Mouse (Mus musculus) fat pad, adult 2 months (tissue): ENCODE data around the gene Fam207a.

Source experiments
- DNase-seq: peaks from one replicate; pipeline ENCODE4 v3.0.0-alpha.2; 2011; ENCODE audit warnings: low read depth, low spot score; ENCODE audit errors: extremely low read depth

Gene Fam207a

DNA sequence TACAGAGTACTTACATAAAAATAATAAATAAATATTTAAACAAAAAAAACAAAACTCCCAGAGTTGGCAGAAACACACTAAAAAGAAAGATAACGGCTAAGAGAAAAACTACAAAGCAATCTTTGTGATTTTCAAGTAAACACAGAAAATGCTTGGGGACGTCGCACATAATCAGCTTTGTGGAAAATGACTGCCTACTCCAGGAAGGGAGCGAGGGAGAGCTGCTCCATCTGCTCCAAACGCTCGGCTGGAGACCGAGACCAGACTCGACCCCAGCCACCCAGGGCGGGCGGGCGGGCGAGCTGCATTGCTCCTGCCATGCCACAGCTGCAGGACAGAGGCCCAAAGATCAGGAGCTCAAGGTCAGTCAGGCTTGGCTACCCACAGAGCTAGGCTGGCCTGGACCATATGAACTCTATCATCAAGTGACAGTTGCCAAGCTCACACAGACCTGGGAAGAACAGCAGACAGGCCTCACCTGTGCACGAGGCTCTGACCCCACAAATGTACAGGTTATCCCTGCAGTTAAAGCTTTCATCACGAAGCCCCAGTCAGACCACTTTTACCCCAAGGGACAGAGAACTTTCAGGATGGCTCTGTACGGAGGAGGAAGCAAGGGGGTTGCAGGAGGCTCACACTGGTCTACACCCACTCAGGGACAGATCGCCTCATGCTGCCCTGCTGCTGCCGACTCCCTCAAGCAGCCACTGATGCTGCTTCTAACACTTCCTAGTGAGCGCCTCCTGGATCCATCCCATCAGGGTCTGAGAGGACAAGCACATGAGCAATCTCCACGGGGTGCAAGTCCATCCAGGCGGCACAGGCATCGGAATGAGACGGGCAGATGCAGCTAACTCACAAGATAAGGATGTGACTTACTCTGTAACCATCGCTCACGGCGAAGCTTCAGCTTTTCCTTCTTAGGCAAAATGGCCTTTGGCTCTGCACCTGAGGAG is 12.3 kb downstream of the Fam207a start:
- DNase-seq: no peak

DNA sequence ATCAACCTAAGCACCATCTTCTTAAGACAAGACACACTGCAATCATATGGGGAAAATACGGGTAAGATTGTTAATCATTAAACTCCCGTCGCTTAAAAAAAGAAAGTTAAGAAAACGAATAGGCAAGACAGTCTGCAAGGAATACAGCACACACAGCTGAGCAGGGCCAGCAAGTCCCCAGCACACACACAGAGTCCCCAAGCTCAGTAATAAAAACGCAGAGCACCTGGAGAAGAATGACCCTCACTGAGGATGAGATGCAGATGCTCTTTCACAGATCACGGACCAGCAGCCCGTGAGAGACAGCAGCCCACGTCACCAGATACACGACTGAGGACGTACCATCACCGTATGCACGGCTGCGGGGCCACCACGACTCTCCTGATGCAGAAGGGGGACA is 14.9 kb downstream of the Fam207a start:
- DNase-seq: no peak

DNA sequence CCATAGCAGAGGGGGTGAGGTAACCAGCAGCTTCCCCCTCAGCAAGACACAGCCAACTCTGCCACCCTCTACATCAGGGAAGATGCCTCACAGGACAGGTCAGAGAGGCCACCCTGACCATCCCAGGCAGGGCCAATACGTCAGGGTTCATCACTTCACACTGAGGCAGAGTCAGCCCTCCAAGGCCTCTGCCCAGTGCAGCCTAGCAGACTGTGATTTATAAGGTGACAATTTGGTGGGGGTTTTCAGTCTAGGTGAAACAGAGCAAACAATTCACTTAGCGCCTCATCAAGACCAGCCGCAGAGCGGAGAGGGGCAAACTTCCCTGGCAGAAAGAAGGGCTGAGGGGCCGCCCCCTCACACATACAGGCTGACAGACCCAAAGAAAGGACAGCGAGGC is 17.3 kb downstream of the Fam207a start:
- no peak for DNase-seq

DNA sequence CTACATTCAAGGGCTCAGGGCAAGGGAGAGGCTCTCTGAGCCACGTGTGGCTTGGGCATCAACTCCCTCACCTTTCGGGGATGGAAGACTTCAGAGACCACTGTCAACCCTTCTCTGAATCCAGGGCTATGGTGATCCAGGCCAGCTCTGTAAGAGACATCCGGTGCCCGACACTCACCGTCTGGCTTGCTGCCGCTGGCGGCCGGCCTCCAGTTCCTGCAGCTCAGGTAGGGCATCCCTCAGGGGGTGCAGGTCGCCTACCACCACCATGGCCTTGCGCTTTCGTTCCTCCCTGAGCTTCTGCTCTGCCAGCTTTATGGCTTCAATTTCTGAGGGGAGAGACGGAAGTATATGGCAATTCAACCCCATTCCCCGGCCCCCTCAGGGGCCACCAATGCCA is 18.4 kb downstream of the Fam207a start:
- DNase-seq: no peak

DNA sequence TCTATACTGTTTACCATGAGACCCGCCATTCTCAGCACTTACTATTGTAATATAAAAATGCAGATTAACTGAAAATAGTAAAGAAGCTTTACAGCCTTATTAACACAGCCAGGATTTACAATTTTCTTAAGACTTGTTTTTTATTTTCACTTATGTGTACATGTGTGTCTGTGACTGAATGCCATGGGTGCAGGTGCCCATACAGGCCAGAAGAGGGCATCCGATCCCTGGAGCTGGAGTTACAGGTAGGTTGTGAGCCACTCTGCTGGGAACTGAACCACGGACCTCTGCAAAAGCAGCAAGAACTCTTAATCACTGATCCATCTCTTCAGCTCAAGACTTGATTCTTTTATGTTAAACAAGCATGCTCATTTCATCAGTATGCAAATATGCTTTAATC is 22.7 kb downstream of the Fam207a start:
- DNase-seq: no peak

DNA sequence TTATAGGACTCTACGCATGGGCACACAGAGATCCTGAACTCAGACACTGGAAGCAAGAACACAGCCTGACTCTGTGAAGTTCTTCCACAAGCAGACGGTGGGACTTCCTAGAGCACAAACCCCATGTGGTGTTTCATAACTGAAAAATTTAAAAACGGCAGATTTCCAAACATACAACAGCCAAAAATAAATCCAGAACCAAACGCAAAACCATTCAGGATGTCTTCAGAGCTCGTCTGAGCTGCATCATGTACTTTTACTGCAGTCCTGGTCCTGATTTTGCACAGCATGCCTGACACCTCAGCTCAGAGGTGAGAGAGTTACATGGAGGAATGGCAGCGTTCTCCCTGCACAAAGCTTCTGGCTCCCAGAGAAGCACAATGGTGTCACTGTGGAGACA is 24.0 kb downstream of the Fam207a start:
- no peak for DNase-seq

DNA sequence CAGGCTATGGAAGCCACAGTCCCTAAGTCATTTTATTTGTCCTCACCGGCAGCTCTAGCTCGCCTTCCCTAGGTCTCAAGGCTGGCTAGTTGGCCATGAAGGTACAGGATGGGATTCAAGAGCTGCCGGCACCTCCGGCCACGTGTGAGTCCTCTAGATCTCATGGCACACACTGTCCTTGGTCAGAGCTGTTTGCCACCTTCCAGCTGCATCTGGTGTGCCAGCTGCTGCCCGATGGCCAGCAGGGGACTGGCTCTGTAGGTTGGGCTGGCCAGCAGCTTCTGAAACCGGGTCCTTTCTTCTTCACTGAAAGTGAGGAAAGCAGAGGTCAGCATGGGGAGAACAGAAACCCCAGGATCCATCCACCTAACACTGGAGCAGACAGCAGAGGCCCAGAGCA is 27.4 kb downstream of the Fam207a start:
- no peak for DNase-seq

DNA sequence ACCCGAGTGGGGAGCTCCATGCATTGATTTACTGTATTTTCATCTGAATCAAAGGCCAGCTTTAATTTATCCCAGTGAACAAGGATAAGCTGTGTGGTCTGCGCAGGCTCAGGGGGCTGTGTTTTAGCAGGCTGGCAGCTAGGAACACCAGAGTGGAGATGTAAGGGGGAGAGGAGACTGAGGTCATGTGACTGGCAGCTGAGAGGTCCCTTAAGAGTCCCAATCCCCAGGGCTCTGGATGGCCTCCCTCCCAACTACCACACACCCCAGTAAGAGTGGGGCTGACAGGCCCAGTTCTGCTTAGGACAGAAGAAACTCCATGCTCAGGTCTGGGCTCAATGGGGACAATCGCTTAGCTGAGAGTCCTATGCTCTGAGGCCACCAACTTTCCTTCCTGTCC is 29.8 kb downstream of the Fam207a start:
- DNase-seq: no peak

DNA sequence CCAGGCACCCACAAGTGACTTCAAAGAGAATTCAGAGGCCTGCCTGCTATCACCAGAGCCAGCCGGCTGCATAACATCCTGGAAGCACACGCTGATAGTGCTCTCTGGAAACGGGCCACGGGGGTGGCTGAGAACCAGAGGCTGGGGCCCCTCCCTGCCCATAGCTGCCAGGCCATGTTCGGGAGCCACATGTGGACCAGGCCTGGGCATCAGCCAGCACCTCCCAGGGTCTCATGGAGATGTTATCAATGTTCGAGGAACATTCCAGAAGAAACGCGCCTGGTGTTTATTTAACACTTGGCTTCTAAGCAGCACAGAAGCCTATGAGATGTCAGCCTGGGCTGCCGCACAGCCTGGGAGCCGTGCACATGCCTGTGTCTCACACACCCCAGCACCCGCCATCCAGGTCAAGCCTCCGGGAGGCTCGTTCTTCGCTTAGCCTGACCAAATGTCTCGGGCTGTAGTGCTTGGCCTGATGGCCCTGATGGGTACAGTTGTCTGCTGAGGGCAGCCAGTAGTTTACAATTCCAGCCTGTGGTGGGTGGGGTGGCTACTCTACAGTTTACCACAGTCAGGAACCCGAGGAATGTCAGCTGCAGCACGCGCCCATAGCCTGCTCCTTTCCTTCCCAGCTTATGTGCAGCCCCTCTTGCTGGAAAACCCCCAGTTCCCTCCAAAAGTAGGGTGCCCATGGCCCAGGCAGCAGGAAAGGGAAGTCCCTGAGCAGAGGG is 31.2 kb downstream of the Fam207a start:
- DNase-seq: no peak

DNA sequence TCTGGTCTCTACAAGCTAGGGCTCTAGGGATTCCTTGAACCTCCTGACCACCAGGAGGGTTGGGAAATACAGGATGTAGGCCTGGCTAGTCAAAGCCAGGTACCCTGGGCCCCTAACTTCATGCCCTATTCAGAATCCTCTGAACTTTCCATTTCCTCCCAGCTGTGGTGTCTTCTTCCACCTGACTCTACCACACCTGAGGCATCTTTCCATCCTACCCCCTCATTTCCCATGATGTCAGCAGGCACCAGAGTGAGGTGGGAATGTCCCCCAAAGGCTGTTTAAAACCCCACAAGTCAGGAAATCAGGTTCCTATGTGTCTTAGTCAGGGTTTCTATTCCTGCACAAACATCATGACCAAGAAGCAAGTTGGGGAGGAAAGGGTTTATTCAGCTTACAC is 33.8 kb downstream of the Fam207a start:
- no peak for DNase-seq

DNA sequence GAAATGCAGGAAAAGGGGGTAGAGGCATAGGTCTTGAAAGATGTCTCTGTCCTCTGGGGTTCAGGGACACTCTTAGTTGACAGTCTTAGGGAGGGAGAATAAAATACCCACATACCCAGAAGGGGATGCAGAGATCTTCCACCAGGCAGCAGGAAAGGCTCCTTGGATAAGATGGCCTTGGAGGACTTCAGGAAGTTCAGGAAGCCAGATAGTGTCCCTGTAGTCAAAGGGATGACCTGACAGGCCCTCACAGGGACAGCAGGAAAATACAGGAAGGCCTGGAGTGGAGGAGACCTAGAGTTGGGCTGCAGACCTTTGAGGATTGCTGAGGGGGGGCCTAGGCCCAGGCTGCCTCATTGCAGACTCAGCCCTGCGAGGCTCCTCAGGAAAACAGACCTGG is 35.6 kb downstream of the Fam207a start:
- DNase-seq: no peak

DNA sequence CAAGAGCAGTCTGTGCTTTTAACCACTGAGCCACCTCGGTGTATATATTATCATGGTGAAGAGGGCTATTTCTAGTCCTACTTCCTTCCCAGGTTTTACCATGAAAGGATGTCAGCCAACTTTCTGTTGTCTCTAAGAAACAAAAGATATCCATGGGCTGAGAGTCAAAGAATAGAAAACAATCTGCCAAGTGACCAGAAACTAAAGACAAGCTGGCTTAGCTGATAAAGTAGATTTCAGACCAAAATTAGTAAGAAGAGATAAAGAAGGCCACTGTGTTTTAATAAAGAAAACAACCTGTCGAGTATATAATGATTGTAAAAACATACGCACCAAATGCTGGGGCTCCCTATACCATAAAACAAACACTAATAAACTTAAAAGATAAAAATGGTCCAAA is 38.7 kb downstream of the Fam207a start:
- no peak for DNase-seq

DNA sequence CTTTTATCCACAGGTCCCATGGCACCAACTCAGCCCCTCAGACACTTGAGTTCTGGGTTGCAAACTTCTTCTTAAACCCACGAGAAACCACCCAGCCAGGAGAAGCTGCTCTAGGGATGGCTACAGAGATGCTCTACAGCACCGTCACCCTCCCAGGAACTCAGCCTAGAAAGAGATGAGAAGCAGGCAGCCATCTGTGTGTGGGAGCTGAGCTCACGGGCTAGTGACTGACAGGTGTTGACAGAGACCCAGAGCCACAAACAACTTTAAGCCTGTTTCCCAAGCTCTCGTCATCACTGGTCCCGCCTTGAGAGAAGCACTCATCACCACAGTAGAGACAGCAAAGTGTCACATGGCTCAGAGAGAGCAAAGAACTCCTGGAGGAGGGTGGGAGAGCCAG is 43.4 kb downstream of the Fam207a start:
- no peak for DNase-seq

DNA sequence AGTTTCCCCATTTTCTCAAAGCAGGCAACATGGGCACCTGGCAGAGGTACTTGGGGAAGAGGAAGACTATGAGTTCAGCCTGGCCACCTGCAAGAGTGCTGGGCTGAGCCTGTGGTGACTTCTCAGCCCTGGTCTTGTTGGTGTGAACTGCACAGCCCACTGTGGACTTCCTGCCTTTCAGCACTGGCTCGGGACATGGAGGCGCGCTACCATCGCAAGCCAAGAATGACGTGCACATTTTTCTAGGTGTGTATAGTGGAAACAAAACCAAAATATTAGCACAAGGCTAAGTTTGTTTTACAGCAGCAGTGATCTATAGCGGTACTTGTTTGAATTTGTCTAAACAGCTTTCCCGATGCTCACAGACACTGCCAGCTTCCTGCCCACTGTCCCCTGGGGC is 44.1 kb downstream of the Fam207a start:
- DNase-seq: no peak

DNA sequence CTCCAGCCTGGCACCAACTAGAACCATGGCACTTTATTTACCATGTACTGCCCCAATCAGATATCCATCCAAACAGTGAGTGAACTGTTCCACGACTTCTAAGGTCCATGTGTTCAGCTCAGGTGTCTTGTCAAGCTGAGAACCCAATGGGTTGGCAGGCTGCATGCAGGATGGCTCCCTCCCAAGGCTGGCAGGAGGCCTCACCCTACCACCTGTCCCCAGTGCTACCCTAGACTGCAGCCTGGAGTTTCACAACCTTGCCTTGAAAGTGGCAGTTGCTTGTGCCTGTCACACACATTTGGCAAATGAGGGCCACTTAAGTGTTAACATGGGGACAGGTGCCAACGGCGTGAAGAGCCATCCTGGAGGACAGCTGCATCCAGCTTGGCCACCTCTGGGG is 44.8 kb downstream of the Fam207a start:
- DNase-seq: no peak

DNA sequence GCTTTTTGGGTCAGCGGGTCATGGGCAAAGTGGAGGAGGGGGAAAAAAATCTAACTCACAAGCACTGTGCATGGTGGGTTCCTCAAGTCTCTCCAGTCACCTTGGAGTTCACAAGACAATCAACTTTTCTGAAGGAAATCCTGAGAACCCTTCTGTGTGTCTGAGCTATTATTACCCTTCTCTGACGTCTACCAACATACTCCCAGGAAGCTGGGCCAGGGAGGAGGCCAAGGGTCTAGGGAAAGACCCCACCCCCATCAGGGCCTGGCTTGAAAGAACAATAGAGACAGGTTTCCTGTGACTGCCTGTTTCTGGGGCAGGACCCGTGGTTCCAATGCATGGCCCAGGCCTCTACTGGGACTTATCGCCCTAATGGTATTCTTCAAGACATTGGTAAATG is 46.9 kb downstream of the Fam207a start:
- DNase-seq: no peak

DNA sequence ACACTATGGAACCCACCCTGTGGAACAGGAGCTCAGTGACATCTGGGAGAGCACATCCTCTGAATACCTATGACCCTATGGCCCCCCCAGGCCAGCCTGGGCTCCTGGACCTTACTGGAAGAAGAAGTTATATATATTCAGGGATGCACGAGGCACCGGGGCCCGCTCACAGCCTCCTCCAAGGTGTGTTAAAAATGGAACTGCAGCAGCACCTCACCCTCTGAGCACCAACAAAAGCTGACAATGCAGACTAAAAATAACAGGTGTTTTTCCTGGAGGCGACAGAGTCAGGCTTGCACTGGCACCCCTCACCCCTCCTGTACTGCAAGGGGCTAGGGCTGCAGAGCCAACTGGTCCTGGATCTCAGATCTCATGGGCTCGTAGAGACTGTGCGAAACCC is 48.2 kb downstream of the Fam207a start:
- no peak for DNase-seq

DNA sequence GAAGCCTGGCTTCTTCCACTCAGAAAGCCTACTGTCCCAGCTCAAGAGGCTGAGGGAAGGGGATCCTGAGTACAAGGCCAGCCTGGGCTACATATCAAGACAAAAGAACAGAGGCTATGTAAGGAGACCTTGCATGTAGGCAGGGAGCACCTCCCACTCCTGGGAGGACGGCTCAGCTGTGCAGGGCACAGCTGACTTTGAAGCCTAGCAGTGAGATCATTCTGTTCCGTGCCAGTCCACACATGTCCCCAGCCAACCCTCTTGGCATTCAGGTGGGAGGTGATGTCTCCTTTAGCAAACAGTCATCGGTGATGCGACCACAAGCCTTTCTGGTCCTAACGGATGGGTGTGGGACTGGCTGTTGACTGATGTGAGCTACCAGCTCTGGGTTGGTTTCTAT is 49.7 kb downstream of the Fam207a start:
- DNase-seq: no peak

DNA sequence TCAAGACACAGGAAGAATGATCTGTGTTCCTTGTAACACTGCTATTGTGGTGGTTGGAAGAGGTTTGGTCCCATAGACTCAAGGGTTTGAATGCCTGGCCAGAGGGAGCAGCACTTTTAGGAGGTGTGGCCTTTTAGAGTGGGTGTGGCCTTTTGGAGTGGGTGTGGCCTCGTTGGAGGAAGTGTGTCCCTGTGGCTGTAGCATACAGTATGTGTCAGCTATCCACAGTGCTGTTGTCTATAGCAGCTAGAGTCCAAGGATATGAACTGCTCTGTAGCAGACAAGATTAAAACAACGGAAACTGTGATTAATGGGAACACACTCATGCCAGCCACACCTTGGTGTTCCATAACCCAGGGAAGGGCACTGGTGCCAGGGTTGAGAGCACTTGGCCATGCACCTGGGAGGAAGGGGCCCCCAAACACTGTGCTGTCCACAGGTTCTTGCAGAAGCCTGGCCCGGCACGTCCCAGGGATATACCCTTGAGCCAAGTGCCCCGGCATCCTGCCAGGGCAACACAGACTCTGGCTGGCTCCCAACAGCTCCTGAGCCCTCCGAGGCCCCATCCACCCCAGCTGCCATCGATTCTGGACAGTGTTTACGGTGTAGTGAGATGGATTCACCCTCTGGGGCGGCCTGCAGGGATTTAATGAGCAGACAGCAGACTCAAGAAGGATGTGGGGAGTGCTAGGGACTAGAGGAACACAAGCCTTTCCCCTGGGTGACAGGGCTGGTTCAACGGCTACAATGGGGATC is 51.2 kb downstream of the Fam207a start:
- DNase-seq: no peak

DNA sequence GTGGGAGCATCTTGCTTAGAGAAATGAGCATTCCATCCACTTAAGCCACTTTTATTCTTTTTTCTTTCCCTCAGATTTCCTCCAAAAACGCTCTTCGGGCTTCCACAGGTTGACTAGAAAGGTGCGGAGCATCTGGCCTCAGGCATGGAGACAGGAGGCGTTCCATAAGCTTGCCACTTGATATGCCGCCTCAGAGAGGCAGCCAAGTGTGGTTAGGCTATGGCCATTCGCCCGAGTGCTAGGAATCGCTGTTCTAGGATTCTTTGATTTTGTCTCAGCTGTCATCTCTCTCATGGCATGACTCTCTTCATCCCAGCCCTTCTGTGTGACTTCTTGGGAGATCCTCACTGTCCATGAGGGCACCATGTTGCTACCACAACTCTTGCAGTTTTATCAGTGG is 54.4 kb downstream of the Fam207a start:
- no peak for DNase-seq

DNA sequence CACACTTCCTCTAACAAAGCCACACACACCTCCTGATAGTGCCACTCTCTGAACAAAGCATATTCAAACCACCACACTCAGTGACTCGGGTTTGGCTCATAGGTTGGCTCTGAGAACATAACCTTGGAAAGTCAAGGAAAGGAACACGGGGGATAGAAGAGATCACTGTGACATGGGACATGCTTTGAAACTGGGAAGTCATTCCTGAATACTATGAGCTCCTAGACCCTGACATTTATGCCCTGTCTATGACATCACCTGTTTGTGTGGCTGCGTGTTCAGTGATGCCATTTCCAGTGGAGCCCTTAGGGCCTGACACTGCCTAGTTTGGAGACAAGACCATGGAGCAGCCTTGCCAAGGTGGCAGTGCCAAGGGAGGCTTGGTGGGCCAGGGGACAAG is 57.9 kb downstream of the Fam207a start:
- no peak for DNase-seq

DNA sequence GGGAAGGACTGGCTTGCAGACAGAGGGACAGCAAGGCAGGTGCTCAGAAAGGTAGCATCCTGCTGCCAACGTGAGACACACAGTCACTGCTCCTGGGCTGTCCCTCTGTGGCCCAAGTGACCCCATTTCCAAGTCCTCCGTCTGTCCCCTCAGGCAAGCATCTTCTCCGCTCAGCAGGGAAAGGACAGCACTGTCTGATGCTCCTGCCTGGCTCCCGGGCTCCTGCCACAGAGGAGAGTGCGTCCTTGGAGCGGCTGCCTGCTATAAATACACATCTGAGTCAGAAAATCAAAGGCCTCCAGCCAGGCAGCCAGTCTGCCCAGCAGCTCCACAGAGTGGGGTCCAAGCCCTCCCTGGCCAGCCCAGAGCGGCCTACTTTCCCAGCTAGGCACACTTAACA is 59.1 kb downstream of the Fam207a start:
- DNase-seq: no peak
